Mouse (Mus musculus) adrenal gland, postnatal 14 days (tissue): ENCODE measurements around the gene Hmx2. TPM values are rescaled to one million over a fixed set of nuclear protein-coding genes. Genes with fewer than 3 reads are reported as not detected.

ENCODE experiments used
- DNase-seq: peaks from one replicate; pipeline ENCODE4 v3.0.0; 2021; ENCODE audit warnings: mixed read lengths
- total RNA-seq: library from RNA; stranded (reverse); gene quantifications from 2 replicates; pipeline ENCODE4 v1.2.3, GENCODE M21; 2021

Gene Hmx2
- total RNA-seq, 1 experiment from 2014 or later = not detected

- no peak for DNase-seq
These were observed 8.1 kb downstream of the Hmx2 start for GRCm38 (mm10) chr7:131556541-131557271.

GRCm38 (mm10) chr7:131557751-131558150, 9.2 kb downstream of the Hmx2 start:
- DNase-seq = no peak

- peak; percentile 94 for DNase-seq
These were observed 11.6 kb downstream of the Hmx2 start, which contains the start of gene Bub3 for GRCm38 (mm10) chr7:131559986-131560696. TSS of gene Bub3 (plus strand) at chr7:131560222.

GRCm38 (mm10) chr7:131560697-131561042, 12.1 kb downstream of the Hmx2 start:
- no peak for DNase-seq

GRCm38 (mm10) chr7:131575246-131575645, 26.7 kb downstream of the Hmx2 start:
- no peak for DNase-seq

GRCm38 (mm10) chr7:131582178-131582577, 33.6 kb downstream of the Hmx2 start:
- DNase-seq = no peak

- DNase-seq = no peak
These were observed 37.0 kb downstream of the Hmx2 start for GRCm38 (mm10) chr7:131585551-131585950.

GRCm38 (mm10) chr7:131597779-131598482, 49.4 kb downstream of the Hmx2 start:
- DNase-seq = no peak

GRCm38 (mm10) chr7:131598483-131598824, 49.9 kb downstream of the Hmx2 start:
- peak; percentile 42 for DNase-seq

GRCm38 (mm10) chr7:131602106-131602505, 53.5 kb downstream of the Hmx2 start:
- no peak for DNase-seq

GRCm38 (mm10) chr7:131603186-131603585, 54.6 kb downstream of the Hmx2 start:
- no peak for DNase-seq

GRCm38 (mm10) chr7:131604946-131605345, 56.4 kb downstream of the Hmx2 start:
- no peak for DNase-seq

- DNase-seq = no peak
These were observed 56.9 kb downstream of the Hmx2 start for GRCm38 (mm10) chr7:131605481-131605880.

Other genes with a start within 250 kb of the Hmx2 start
- gene Cuzd1, start 226.5 kb upstream of the Hmx2 start, total RNA-seq = not detected in 2 replicates
- gene Fam24b, start 219.3 kb upstream of the Hmx2 start, total RNA-seq = not detected in 2 replicates
- not detected in 2 replicates for gene Fam24a, start 214.9 kb upstream of the Hmx2 start, total RNA-seq
- gene 2310057M21Rik, start 186.0 kb upstream of the Hmx2 start, total RNA-seq = 19.9 and 23.1 TPM in 2 replicates
- gene Pstk, start 177.6 kb upstream of the Hmx2 start, total RNA-seq = 37.2 and 39.6 TPM in 2 replicates
- gene Ikzf5, start 138.3 kb upstream of the Hmx2 start, total RNA-seq = 29.8 and 32.5 TPM in 2 replicates
- gene Acadsb, start 138.2 kb upstream of the Hmx2 start, total RNA-seq = 253 and 297 TPM in 2 replicates
- not detected in 2 replicates for gene Hmx3, start 5.9 kb upstream of the Hmx2 start, total RNA-seq
- 71.9 and 81.9 TPM in 2 replicates for gene Bub3, start 11.4 kb downstream of the Hmx2 start, total RNA-seq